Mouse (Mus musculus) forebrain, embryonic 12.5 days (tissue): Measurements from ENCODE around the gene Olfr1283. TPM values are rescaled to one million over a fixed set of nuclear protein-coding genes. Genes with fewer than 3 reads are reported as not detected.
"Not testable (repeated sequence)": the region's sequence is repeated elsewhere in the genome, so short reads cannot be mapped to it uniquely, and the experiment has no call there.

Source experiments
- ATAC-seq: fragments of 200-750 bp; cut with Nextera tagmentation; 2 replicates; pipeline ENCODE4 v1.8.0; 2017; ENCODE audit warnings: moderate TSS enrichment; ENCODE audit not compliant: low FRiP score
- H3K27ac ChIP-seq: fragments of 300-500 bp; sonication (generic); 2 replicates; pipeline ENCODE4 v1.5.1; 2016; ENCODE audit warnings: mild to moderate bottlenecking
- H3K27me3 ChIP-seq: fragments of 300-500 bp; sonication (generic); 2 replicates; pipeline ENCODE4 v1.6.1; 2016; ENCODE audit warnings: mild to moderate bottlenecking
- H3K36me3 ChIP-seq: fragments of 300-500 bp; sonication (generic); replicated peaks from 2 replicates; pipeline ENCODE4 v1.6.1; 2016; ENCODE audit warnings: mild to moderate bottlenecking
- H3K4me1 ChIP-seq: fragments of 300-500 bp; sonication (generic); 2 replicates; pipeline ENCODE4 v1.6.1; 2016
- H3K4me2 ChIP-seq: fragments of 300-500 bp; sonication (generic); 2 replicates; pipeline ENCODE4 v1.6.1; 2016; ENCODE audit warnings: mild to moderate bottlenecking, moderate library complexity
- H3K4me3 ChIP-seq: fragments of 300-500 bp; sonication (generic); replicated peaks from 2 replicates; pipeline ENCODE4 v1.5.1; 2016; ENCODE audit warnings: mild to moderate bottlenecking
- H3K9ac ChIP-seq: fragments of 300-500 bp; sonication (generic); 2 replicates; pipeline ENCODE4 v1.6.1; 2016; ENCODE audit warnings: mild to moderate bottlenecking
- H3K9me3 ChIP-seq: fragments of 300-500 bp; sonication (generic); 2 replicates; pipeline ENCODE4 v1.6.1; 2016
- WGBS: fragments of 180-500 bp; shearing (Covaris S2); methylation state at CpG from one replicate; pipeline ENCODE4 v1.1.7; 2016; 5-methylcytosine and 5-hydroxymethylcytosine counted together
- polyA plus RNA-seq: library from polyadenylated mRNA; unstranded; fragments of >200 nt; fragmentation: Nextera tagmentation; extraction: Ambion mirVana; gene quantifications from 2 replicates; pipeline ENCODE4 v1.2.1, GENCODE M21; 2016

Olfr1283 gene
- not detected in 2 replicates for polyA plus RNA-seq

- Histone ChIP-seq H3K9me3 (no peaks in the 10 kb centered on the region), H3K27me3 (no peaks in the 10 kb centered on the region), H3K4me2 (no peak within 1 kb of the TSS), H3K9ac (no peak within 1 kb of the TSS), H3K4me1 (no peaks in the 10 kb centered on the region), H3K36me3 (no peaks in the 10 kb centered on the region), H3K4me3 (no peak within 1 kb of the TSS), H3K27ac (no peak within 1 kb of the TSS)
- 77% methylated on average over 2 of the region's 2 CpGs for WGBS
- no peak for ATAC-seq
These were observed at the start of gene Olfr1283 for GRCm38 (mm10) chr2:111366490-111366889. TSS of gene Olfr1283 (plus strand) at chr2:111366790.

DNA sequence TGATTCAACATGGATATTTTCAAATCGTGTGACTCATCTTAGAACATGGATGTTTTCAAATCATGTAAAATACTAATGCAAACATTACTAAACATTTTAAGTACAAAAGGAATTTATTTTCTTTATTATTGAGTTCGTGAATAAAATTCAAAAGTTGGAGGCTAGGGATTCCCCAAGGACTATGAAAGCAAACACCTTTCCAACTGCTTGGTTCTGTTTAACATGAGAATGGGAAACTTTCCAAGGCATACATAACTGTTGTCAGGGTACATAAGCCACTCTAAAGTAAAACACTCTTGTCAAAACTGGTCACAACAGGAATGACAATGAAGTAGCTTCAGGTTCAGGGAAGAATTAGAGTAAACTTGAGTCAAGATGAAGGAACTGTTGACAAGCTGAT lies 40.4 kb upstream of the Olfr1283 start, which contains the start of gene Olfr1281:
Gene Olfr1281, plus strand, starts transcription at position 301 of the 400 bp plus-strand sequence.
- H3K36me3 ChIP-seq = no peaks in the 10 kb centered on the region
- H3K4me1 ChIP-seq = no peaks in the 10 kb centered on the region
- no peak within 1 kb of the TSS for H3K9ac ChIP-seq
- no peak within 1 kb of the TSS for H3K4me2 ChIP-seq
- no peak for ATAC-seq
- no peaks in the 10 kb centered on the region for H3K9me3 ChIP-seq
- H3K4me3 ChIP-seq = no peak within 1 kb of the TSS
- 87% methylated on average over 2 of the region's 2 CpGs for WGBS
- no peak within 1 kb of the TSS for H3K27ac ChIP-seq
- H3K27me3 ChIP-seq = no peaks in the 10 kb centered on the region

DNA sequence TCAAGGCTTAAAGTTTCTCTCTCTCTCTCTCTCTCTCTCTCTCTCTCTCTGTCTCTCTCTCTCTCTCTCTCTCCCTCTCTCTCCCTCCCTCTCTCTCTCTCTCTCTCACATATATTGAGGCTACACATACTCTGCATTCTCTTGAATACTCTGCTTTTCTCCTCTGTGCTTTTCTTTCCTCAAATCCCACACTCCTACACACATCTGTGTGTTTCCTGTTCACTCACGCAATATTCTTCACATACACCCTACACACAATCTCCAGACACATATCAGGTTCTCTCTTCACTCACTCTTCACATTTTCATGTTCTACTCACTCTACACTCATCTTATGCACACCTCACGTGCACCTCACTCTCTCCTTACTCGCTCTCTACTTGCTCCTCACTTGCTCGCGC lies 32.9 kb upstream of the Olfr1283 start:
- H3K4me1 ChIP-seq, ATAC-seq, H3K27me3 ChIP-seq, H3K4me2 ChIP-seq, H3K4me3 ChIP-seq, H3K27ac ChIP-seq, H3K36me3 ChIP-seq, H3K9me3 ChIP-seq, H3K9ac ChIP-seq: not testable (repeated sequence)
- 89% methylated on average over 5 of the region's 5 CpGs for WGBS

GRCm38 (mm10) chr2:111335976-111336375 lies 30.6 kb upstream of the Olfr1283 start, which contains the start of gene Olfr1282:
TSS of gene Olfr1282 (minus strand) at chr2:111336076.
- Histone ChIP-seq H3K36me3 (no peaks in the 10 kb centered on the region), H3K4me1 (no peaks in the 10 kb centered on the region), H3K9me3 (no peaks in the 10 kb centered on the region), H3K27me3 (no peaks in the 10 kb centered on the region), H3K4me2 (no peak within 1 kb of the TSS), H3K9ac (no peak within 1 kb of the TSS), H3K4me3 (no peak within 1 kb of the TSS), H3K27ac (no peak within 1 kb of the TSS)
- 78% methylated on average over 2 of the region's 2 CpGs for WGBS
- no peak for ATAC-seq

DNA sequence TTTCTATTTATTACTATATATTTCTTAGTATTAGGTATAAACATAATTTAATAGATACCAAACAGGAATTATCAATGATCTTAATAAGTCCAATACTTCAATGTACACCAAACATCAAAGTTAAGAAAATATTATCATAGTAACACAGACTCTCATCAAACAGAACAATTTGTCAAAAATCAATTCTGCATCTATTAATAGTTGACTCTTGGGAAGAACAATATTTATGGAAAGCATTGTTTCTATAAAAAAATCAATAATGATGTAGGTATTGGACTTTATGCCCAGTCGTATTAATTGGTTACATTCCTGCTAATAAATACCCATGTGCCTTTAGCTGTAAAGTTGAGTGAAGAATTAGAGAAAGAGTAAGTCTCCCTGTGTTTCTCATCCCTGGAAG lies 8.6 kb downstream of the Olfr1283 start, which contains the start of gene Olfr1284:
Gene Olfr1284, plus strand, starts transcription at position 301 of the 400 bp plus-strand sequence.
- H3K9ac ChIP-seq = no peak within 1 kb of the TSS
- no peak within 1 kb of the TSS for H3K4me2 ChIP-seq
- no peak within 1 kb of the TSS for H3K27ac ChIP-seq
- no peaks in the 10 kb centered on the region for H3K27me3 ChIP-seq
- no peaks in the 10 kb centered on the region for H3K9me3 ChIP-seq
- 94% methylated on average over 1 of the region's 1 CpGs for WGBS
- H3K36me3 ChIP-seq = no peaks in the 10 kb centered on the region
- H3K4me1 ChIP-seq = no peaks in the 10 kb centered on the region
- H3K4me3 ChIP-seq = no peak within 1 kb of the TSS
- ATAC-seq = no peak

Other genes starting within 250 kb of the Olfr1283 start
- not detected in 2 replicates for gene Gm15130, start 213.9 kb upstream of the Olfr1283 start, polyA plus RNA-seq
- not detected in 2 replicates for gene 4930430A15Rik, start 137.2 kb upstream of the Olfr1283 start, polyA plus RNA-seq
- not detected in 2 replicates for gene Olfr1275, start 131.5 kb upstream of the Olfr1283 start, polyA plus RNA-seq
- not detected in 2 replicates for gene Olfr1276, start 112.3 kb upstream of the Olfr1283 start, polyA plus RNA-seq
- gene Olfr1277, start 92.7 kb upstream of the Olfr1283 start, polyA plus RNA-seq = not detected in 2 replicates
- gene Olfr1278, start 76.7 kb upstream of the Olfr1283 start, polyA plus RNA-seq = not detected in 2 replicates
- not detected in 2 replicates for gene Olfr1279, start 66.2 kb upstream of the Olfr1283 start, polyA plus RNA-seq
- gene Olfr1280, start 52.8 kb upstream of the Olfr1283 start, polyA plus RNA-seq = not detected in 2 replicates
- gene Olfr1281, start 40.3 kb upstream of the Olfr1283 start, polyA plus RNA-seq = not detected in 2 replicates
- not detected in 2 replicates for gene Olfr1282, start 30.7 kb upstream of the Olfr1283 start, polyA plus RNA-seq
- gene Olfr1284, start 8.7 kb downstream of the Olfr1283 start, polyA plus RNA-seq = not detected in 2 replicates
- not detected in 2 replicates for gene Olfr1286, start 56.3 kb downstream of the Olfr1283 start, polyA plus RNA-seq
- gene Olfr1287, start 82.4 kb downstream of the Olfr1283 start, polyA plus RNA-seq = not detected in 2 replicates
- not detected in 2 replicates for gene Olfr1288, start 107.3 kb downstream of the Olfr1283 start, polyA plus RNA-seq
- gene Olfr1289, start 114.0 kb downstream of the Olfr1283 start, polyA plus RNA-seq = not detected in 2 replicates
- gene Olfr1290, start 127.0 kb downstream of the Olfr1283 start, polyA plus RNA-seq = not detected in 2 replicates
- gene Olfr1291-ps1, start 130.4 kb downstream of the Olfr1283 start, polyA plus RNA-seq = not detected in 2 replicates
- not detected in 2 replicates for gene Olfr1293-ps, start 158.4 kb downstream of the Olfr1283 start, polyA plus RNA-seq
- gene Olfr1294, start 173.5 kb downstream of the Olfr1283 start, polyA plus RNA-seq = not detected in 2 replicates
- gene Olfr1295, start 202.9 kb downstream of the Olfr1283 start, polyA plus RNA-seq = not detected in 2 replicates